Mouse (Mus musculus) macrophage (primary cell): ENCODE measurements around the gene Hexim2. TPM values are rescaled to one million over a fixed set of nuclear protein-coding genes. Genes with fewer than 3 reads are reported as not detected.

Experiments used
- H3K27ac ChIP-seq: fragments of 350-480 bp; formaldehyde crosslinking; 2 replicates; pipeline ENCODE4 v1.9.0; 2021
- H3K36me3 ChIP-seq: fragments of 350-480 bp; formaldehyde crosslinking; 2 replicates; pipeline ENCODE4 v1.9.0; 2021; ENCODE audit errors: inconsistent target
- H3K4me3 ChIP-seq: fragments of 350-480 bp; formaldehyde crosslinking; 2 replicates; pipeline ENCODE4 v1.9.0; 2021; ENCODE audit errors: inconsistent target
- H3K79me2 ChIP-seq: fragments of 350-480 bp; formaldehyde crosslinking; 2 replicates; pipeline ENCODE4 v1.9.0; 2021; ENCODE audit errors: inconsistent target
- WGBS: methylation state at CpG from one replicate; pipeline ENCODE4 v1.1.7; 2026; ENCODE audit warnings: inconsistent platforms; ENCODE audit not compliant: missing documents; 5-methylcytosine and 5-hydroxymethylcytosine counted together
- polyA plus RNA-seq: library from polyadenylated mRNA; stranded (reverse); fragments of 250-400 nt; gene quantifications from 3 replicates; pipeline ENCODE4 v1.2.4, GENCODE M21; 2018; ENCODE audit warnings: inconsistent platforms

Hexim2 gene
- polyA plus RNA-seq, 1 experiment from 2014 or later, result 0.98 TPM

- Histone ChIP-seq H3K36me3 (no peaks in the 10 kb centered on the region), H3K27ac (peak within 1 kb of the TSS; percentile 77), H3K79me2 (peaks cover 45% of the 10 kb centered on the region), H3K4me3 (peak within 1 kb of the TSS; percentile 68)
- WGBS, result 5% methylated on average over 64 of the region's 84 CpGs
These were observed 38.5 kb downstream of the Hexim2 start, which contains the start of gene Fmnl1 for GRCm38 (mm10) chr11:103170494-103171285. Gene Fmnl1 (plus strand): TSS chr11:103171107.

GRCm38 (mm10) chr11:103171286-103171620, 39.0 kb downstream of the Hexim2 start:
- H3K79me2 ChIP-seq, result peaks cover 51% of the 10 kb centered on the region
- H3K36me3 ChIP-seq, result no peaks in the 10 kb centered on the region
- H3K4me3 ChIP-seq, result peak overlapping the region; percentile 68
- H3K27ac ChIP-seq, result peak overlapping the region; percentile 77
- 2% methylated on average over 23 of the region's 23 CpGs for WGBS

GRCm38 (mm10) chr11:103171703-103172391, 39.6 kb downstream of the Hexim2 start:
- H3K36me3 ChIP-seq, result no peaks in the 10 kb centered on the region
- peak overlapping the region; percentile 77 for H3K27ac ChIP-seq
- 5% methylated on average over 9 of the region's 9 CpGs for WGBS
- peak overlapping the region; percentile 68 for H3K4me3 ChIP-seq
- peaks cover 57% of the 10 kb centered on the region for H3K79me2 ChIP-seq

GRCm38 (mm10) chr11:103172392-103173040, 40.3 kb downstream of the Hexim2 start:
- peak overlapping the region; percentile 77 for H3K27ac ChIP-seq
- 12% methylated on average over 6 of the region's 6 CpGs for WGBS

GRCm38 (mm10) chr11:103173041-103173770, 41.0 kb downstream of the Hexim2 start:
- WGBS, result 56% methylated on average over 7 of the region's 7 CpGs
- Histone ChIP-seq H3K27ac (peak overlapping the region; percentile 77), H3K4me3 (peak overlapping the region; percentile 68), H3K79me2 (peaks cover 70% of the 10 kb centered on the region), H3K36me3 (no peaks in the 10 kb centered on the region)

More at GRCm38 (mm10) chr11:103172392-103173040, 40.3 kb downstream of the Hexim2 start:
- peaks cover 63% of the 10 kb centered on the region for H3K79me2 ChIP-seq
- no peaks in the 10 kb centered on the region for H3K36me3 ChIP-seq
- H3K4me3 ChIP-seq, result peak overlapping the region; percentile 68

GRCm38 (mm10) chr11:103173771-103174344, 41.6 kb downstream of the Hexim2 start:
- H3K4me3 ChIP-seq, result no peak overlapping the region
- WGBS, result 55% methylated on average over 11 of the region's 11 CpGs
- peak overlapping the region; percentile 77 for H3K27ac ChIP-seq

GRCm38 (mm10) chr11:103174411-103174832, 42.2 kb downstream of the Hexim2 start:
- peaks cover 82% of the 10 kb centered on the region for H3K79me2 ChIP-seq

More at GRCm38 (mm10) chr11:103173771-103174344, 41.6 kb downstream of the Hexim2 start:
- Histone ChIP-seq H3K79me2 (peaks cover 77% of the 10 kb centered on the region), H3K36me3 (no peaks in the 10 kb centered on the region)

GRCm38 (mm10) chr11:103174891-103175391, 42.7 kb downstream of the Hexim2 start:
- peak overlapping the region; percentile 1; the same call in 1 of the 2 replicates for H3K4me3 ChIP-seq
- H3K27ac ChIP-seq, result peak overlapping the region; percentile 77
- peaks cover under 1% of the 10 kb centered on the region; the same call in 1 of the 2 replicates for H3K36me3 ChIP-seq
- H3K79me2 ChIP-seq, result peaks cover 88% of the 10 kb centered on the region
- 6% methylated on average over 7 of the region's 8 CpGs for WGBS

More at GRCm38 (mm10) chr11:103174411-103174832, 42.2 kb downstream of the Hexim2 start:
- H3K36me3 ChIP-seq, result no peaks in the 10 kb centered on the region
- no peak overlapping the region; the same call in 1 of the 2 replicates for H3K4me3 ChIP-seq
- WGBS, result 21% methylated on average over 5 of the region's 5 CpGs
- H3K27ac ChIP-seq, result peak overlapping the region; percentile 77

DNA sequence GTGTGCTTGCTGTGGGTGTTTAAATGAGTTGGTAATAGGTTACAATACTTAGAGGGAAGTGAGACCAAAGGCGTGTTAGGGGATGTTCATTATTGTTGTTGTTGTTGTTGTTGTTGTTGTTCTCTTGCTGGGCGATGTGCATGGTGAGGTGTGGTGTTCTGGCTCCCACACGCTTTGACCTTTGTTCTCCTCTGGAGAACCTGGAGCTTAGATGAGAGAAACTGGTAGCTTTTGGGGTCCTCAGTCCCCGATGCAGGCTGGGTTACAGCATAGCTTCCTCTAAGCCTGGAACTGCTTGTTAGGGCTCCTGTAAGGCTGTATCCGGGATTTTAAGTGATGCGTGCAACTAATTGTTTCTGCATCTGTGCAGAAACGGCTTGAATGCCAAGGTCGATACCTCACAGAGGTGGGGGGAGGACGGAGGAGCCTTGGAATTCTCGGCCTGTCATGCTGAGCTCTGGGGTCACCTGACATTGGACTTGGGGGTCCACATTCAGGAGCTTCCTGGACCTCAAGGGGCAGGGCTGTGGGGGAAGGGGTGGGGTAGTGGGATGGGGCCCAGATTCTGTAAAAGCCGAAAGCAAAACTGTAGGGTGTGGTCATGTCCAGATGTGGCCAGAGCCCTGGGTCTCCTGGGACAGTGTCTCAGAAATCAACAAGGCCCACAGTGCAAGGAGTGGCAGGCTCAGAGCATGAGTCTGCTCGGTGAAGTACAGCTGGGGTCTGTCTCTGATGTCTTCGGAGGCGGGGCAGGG, 43.6 kb downstream of the Hexim2 start:
- peaks cover 97% of the 10 kb centered on the region for H3K79me2 ChIP-seq
- peak overlapping the region; percentile 77 for H3K27ac ChIP-seq
- 37% methylated on average over 14 of the region's 14 CpGs for WGBS
- no peak overlapping the region for H3K4me3 ChIP-seq
- peaks cover 10% of the 10 kb centered on the region; the same call in 1 of the 2 replicates for H3K36me3 ChIP-seq

DNA sequence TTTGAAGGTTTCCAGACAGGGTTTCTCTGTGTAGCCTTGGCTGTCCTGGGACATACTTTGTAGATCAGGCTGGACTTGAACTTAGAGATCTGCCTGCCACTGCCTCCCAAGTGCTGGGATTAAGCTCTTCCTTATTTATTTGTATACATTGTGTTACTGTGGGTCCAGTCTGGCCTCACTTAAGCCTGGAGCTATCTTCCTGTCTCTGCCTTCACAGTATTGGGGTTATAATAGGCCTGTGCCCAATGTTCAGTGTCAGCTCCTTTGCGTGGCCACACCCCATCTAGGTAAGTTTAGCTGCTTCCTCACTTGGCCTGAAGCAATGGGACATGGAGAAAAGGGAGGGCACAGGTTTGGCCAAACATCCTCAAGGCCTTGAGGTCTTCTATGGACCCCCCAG, 44.3 kb downstream of the Hexim2 start:
- 88% methylated on average over 1 of the region's 1 CpGs for WGBS
- no peak overlapping the region for H3K4me3 ChIP-seq
- H3K27ac ChIP-seq, result peak overlapping the region; percentile 77
- peaks cover 14% of the 10 kb centered on the region; the same call in 1 of the 2 replicates for H3K36me3 ChIP-seq
- H3K79me2 ChIP-seq, result peaks cover 100% of the 10 kb centered on the region

- Histone ChIP-seq H3K79me2 (peaks cover 100% of the 10 kb centered on the region), H3K27ac (peak overlapping the region; percentile 77), H3K36me3 (peaks cover 20% of the 10 kb centered on the region; the same call in 1 of the 2 replicates), H3K4me3 (peak overlapping the region; percentile 9; the same call in 1 of the 2 replicates)
- WGBS, result 45% methylated on average over 5 of the region's 5 CpGs
These were observed 45.0 kb downstream of the Hexim2 start for GRCm38 (mm10) chr11:103177216-103177615.

DNA sequence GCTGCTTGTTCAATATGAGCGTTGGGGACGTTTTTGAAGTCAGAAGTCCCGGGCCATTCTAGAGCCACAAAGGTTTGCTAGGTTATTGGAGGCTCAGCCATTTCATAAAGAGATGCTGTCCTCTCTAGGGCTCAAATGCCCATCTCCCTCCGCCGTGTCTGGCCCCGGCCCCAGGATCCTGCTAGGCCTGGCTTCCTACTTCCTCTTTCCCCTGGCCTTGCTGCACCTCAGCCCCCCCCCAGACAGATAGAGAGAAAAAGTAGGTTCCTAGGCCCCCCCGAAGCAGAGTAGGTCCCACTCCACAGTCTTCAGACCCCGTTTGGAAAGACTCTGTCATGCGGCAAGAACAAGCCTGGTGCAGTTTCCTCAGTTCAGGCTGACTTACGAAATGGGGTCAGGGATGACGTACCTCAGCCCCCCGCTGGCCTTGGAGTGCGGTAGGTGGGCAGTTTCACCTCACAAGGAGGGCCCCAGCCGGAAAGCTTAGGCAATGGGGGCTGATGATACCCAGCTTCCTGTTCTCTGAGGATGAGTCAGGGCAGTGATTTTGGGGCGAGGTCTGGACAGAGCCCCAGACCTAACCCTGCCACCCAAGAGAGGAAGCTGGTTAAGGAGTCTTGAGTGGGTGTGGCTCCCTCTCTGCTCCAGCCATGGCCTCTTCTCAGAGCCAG, 45.7 kb downstream of the Hexim2 start:
- H3K79me2 ChIP-seq, result peaks cover 100% of the 10 kb centered on the region
- 2% methylated on average over 13 of the region's 15 CpGs for WGBS
- H3K4me3 ChIP-seq, result peak overlapping the region; percentile 9; the same call in 1 of the 2 replicates
- H3K36me3 ChIP-seq, result peaks cover 27% of the 10 kb centered on the region
- H3K27ac ChIP-seq, result peak overlapping the region; percentile 77
